Mouse (Mus musculus): Measurements from ENCODE around the gene Cfi. TPM values are rescaled to one million over a fixed set of nuclear protein-coding genes. Genes with fewer than 3 reads are reported as not detected.

Cfi gene
- total RNA-seq, 2 experiments from 2014 or later: 47.0 to 127 TPM

Other genes starting within 250 kb of the Cfi start
- gene Egf, start 80.6 kb upstream of the Cfi start, total RNA-seq (2021): 1 to 10 TPM in 1 of 2 experiments, under 1 TPM in 1; 0.69 to 3.2 TPM
- not detected for gene Lrit3, start 31.9 kb upstream of the Cfi start, total RNA-seq (2021)
- gene Rrh, start 13.3 kb upstream of the Cfi start, total RNA-seq (2021): under 1 TPM in 1 of 2 experiments, not detected in 1; 0.27 TPM
- 10 to 100 TPM; 57.0 to 65.8 TPM for gene Gar1, start 4.5 kb upstream of the Cfi start, total RNA-seq (2021)
- 10 to 100 TPM; 54.1 to 58.0 TPM for gene Pla2g12a, start 42.7 kb downstream of the Cfi start, total RNA-seq (2021)
- gene Casp6, start 65.5 kb downstream of the Cfi start, total RNA-seq (2021): 10 to 100 TPM; 35.3 to 39.9 TPM
- gene Mcub, start 134.3 kb downstream of the Cfi start, total RNA-seq (2021): 1 to 10 TPM; 7.7 to 9.6 TPM
- gene Sec24b, start 225.7 kb downstream of the Cfi start, total RNA-seq (2021): 10 to 100 TPM; 48.8 to 59.3 TPM